Mouse (Mus musculus): ENCODE measurements at regions not wholly inside any gene's neighbourhood (a gene's known extent, or its start where the extent isn't known, plus 50 kb on each side); places are given as distances from the start of the nearest gene placed in this dataset.

- DNase-seq (ENCODE audit: low spot score in 2 of 2): no peak
Measured at GRCm38 (mm10) chr2:173930606-173931177, 145.4 kb upstream of the Stx16 start.

- DNase-seq (ENCODE audit: low spot score in 2 of 2): no peak
Measured at GRCm38 (mm10) chr2:173935706-173936105, 140.4 kb upstream of the Stx16 start.

GRCm38 (mm10) chr2:173937531-173938439 is 138.3 kb upstream of the Stx16 start:
- DNase-seq (ENCODE audit: low spot score in 2 of 2): no peak

- no peak for DNase-seq (ENCODE audit: low spot score in 2 of 2)
Measured at GRCm38 (mm10) chr2:173938440-173938787, 137.7 kb upstream of the Stx16 start.

GRCm38 (mm10) chr2:173945441-173945840 is 130.7 kb upstream of the Stx16 start:
- no peak for DNase-seq (ENCODE audit: low spot score in 2 of 2)

- DNase-seq (ENCODE audit: low spot score in 2 of 2): no peak
Measured at GRCm38 (mm10) chr2:173948586-173948985, 127.5 kb upstream of the Stx16 start.

GRCm38 (mm10) chr2:173950164-173950891 is 125.8 kb upstream of the Stx16 start:
- no peak for DNase-seq (ENCODE audit: low spot score in 2 of 2)

GRCm38 (mm10) chr2:173966111-173966510 is 110.0 kb upstream of the Stx16 start:
- DNase-seq (ENCODE audit: low spot score in 2 of 2): no peak

GRCm38 (mm10) chr2:173970789-173971188 is 105.3 kb upstream of the Stx16 start:
- DNase-seq (ENCODE audit: low spot score in 2 of 2): no peak

GRCm38 (mm10) chr2:173976314-173977053 is 99.6 kb upstream of the Stx16 start:
- no peak for DNase-seq (ENCODE audit: low spot score in 2 of 2)

- no peak for DNase-seq (ENCODE audit: low spot score in 2 of 2)
Measured at GRCm38 (mm10) chr2:173977236-173978053, 98.7 kb upstream of the Stx16 start.

- no peak for DNase-seq (ENCODE audit: low spot score in 2 of 2)
Measured at GRCm38 (mm10) chr2:173978138-173978765, 97.9 kb upstream of the Stx16 start.

- DNase-seq (ENCODE audit: low spot score in 2 of 2): no peak
Measured at GRCm38 (mm10) chr2:173981036-173981435, 95.1 kb upstream of the Stx16 start.

- DNase-seq (ENCODE audit: low spot score in 2 of 2): no peak
Measured at GRCm38 (mm10) chr2:173987516-173987915, 88.6 kb upstream of the Stx16 start.

- no peak for DNase-seq (ENCODE audit: low spot score in 2 of 2)
Measured at GRCm38 (mm10) chr2:173987921-173988320, 88.2 kb upstream of the Stx16 start.

GRCm38 (mm10) chr2:173988641-173989336 is 87.3 kb upstream of the Stx16 start:
- DNase-seq (ENCODE audit: low spot score in 2 of 2): no peak

- DNase-seq (ENCODE audit: low spot score in 2 of 2): no peak
Measured at GRCm38 (mm10) chr2:173990664-173991063, 85.4 kb upstream of the Stx16 start.

GRCm38 (mm10) chr2:173991447-173991846 is 84.7 kb upstream of the Stx16 start:
- no peak for DNase-seq (ENCODE audit: low spot score in 2 of 2)

GRCm38 (mm10) chr2:173992041-173992440 is 84.1 kb upstream of the Stx16 start:
- DNase-seq (ENCODE audit: low spot score in 2 of 2): no peak

- DNase-seq (ENCODE audit: low spot score in 2 of 2): no peak
Measured at GRCm38 (mm10) chr2:173993431-173993955, 82.6 kb upstream of the Stx16 start.
